Mouse (Mus musculus) limb, embryonic 12.5 days (tissue): ENCODE results near the gene Olfr91. TPM values are rescaled to one million over a fixed set of nuclear protein-coding genes. Genes with fewer than 3 reads are reported as not detected.

Experiments used
- ATAC-seq: fragments of 200-750 bp; cut with Nextera tagmentation; 2 replicates; pipeline ENCODE4 v1.8.0; 2017; ENCODE audit warnings: low read depth, moderate TSS enrichment; ENCODE audit not compliant: insufficient number of reproducible peaks, insufficient read depth, low FRiP score, low TSS enrichment
- H3K27ac ChIP-seq: fragments of 300-500 bp; sonication (generic); 2 replicates; pipeline ENCODE4 v1.5.1; 2016; ENCODE audit warnings: mild to moderate bottlenecking, moderate library complexity
- H3K27me3 ChIP-seq: fragments of 300-500 bp; sonication (generic); 2 replicates; pipeline ENCODE4 v1.6.1; 2016; ENCODE audit warnings: mild to moderate bottlenecking, moderate library complexity
- H3K36me3 ChIP-seq: fragments of 300-500 bp; sonication (generic); 2 replicates; pipeline ENCODE4 v1.6.1; 2016; ENCODE audit warnings: mild to moderate bottlenecking, moderate library complexity
- H3K4me1 ChIP-seq: fragments of 300-500 bp; sonication (generic); replicated peaks from 2 replicates; pipeline ENCODE4 v1.6.1; 2016
- H3K4me2 ChIP-seq: fragments of 300-500 bp; sonication (generic); 2 replicates; pipeline ENCODE4 v1.6.1; 2016; ENCODE audit warnings: mild to moderate bottlenecking, moderate library complexity
- H3K4me3 ChIP-seq: fragments of 300-500 bp; sonication (generic); replicated peaks from 2 replicates; pipeline ENCODE4 v1.5.1; 2016; ENCODE audit warnings: mild to moderate bottlenecking
- H3K9ac ChIP-seq: fragments of 300-500 bp; sonication (generic); replicated peaks from 2 replicates; pipeline ENCODE4 v1.6.1; 2016; ENCODE audit warnings: mild to moderate bottlenecking, moderate library complexity
- H3K9me3 ChIP-seq: fragments of 300-500 bp; sonication (generic); 2 replicates; pipeline ENCODE4 v1.6.1; 2016; ENCODE audit warnings: mild to moderate bottlenecking, moderate library complexity
- WGBS: fragments of 180-500 bp; shearing (Covaris S2); methylation state at CpG from one replicate; pipeline ENCODE4 v1.1.7; 2016; 5-methylcytosine and 5-hydroxymethylcytosine counted together
- polyA plus RNA-seq: library from polyadenylated mRNA; unstranded; fragments of >200 nt; fragmentation: Nextera tagmentation; extraction: Ambion mirVana; gene quantifications from 2 replicates; pipeline ENCODE4 v1.2.1, GENCODE M21; 2016

Olfr91 gene
- polyA plus RNA-seq, 1 experiment from 2014 or later: not detected

GRCm38 (mm10) chr17:37078193-37078592 is 19.9 kb downstream of the Olfr91 start:
- peaks cover 10% of the 10 kb centered on the region for H3K4me1 ChIP-seq
- H3K4me3 ChIP-seq: no peak overlapping the region
- no peaks in the 10 kb centered on the region for H3K27me3 ChIP-seq
- ATAC-seq: no peak
- peaks cover 35% of the 10 kb centered on the region for H3K36me3 ChIP-seq
- no peaks in the 10 kb centered on the region for H3K9me3 ChIP-seq
- no peak overlapping the region for H3K27ac ChIP-seq
- WGBS: 47% methylated on average over 1 of the region's 1 CpGs
- H3K9ac ChIP-seq: no peak overlapping the region
- H3K4me2 ChIP-seq: no peak overlapping the region

- Histone ChIP-seq H3K36me3 (peaks cover 58% of the 10 kb centered on the region), H3K27ac (no peak overlapping the region), H3K4me1 (peaks cover 10% of the 10 kb centered on the region), H3K9ac (no peak overlapping the region), H3K27me3 (no peaks in the 10 kb centered on the region), H3K4me2 (no peak overlapping the region), H3K4me3 (no peak overlapping the region), H3K9me3 (no peaks in the 10 kb centered on the region)
- 89% methylated on average over 2 of the region's 2 CpGs for WGBS
- no peak for ATAC-seq
Observed at GRCm38 (mm10) chr17:37075766-37076165, 22.3 kb downstream of the Olfr91 start.

GRCm38 (mm10) chr17:37075181-37075580 is 22.9 kb downstream of the Olfr91 start:
- Histone ChIP-seq H3K9ac (no peak overlapping the region), H3K4me1 (peaks cover 10% of the 10 kb centered on the region), H3K27ac (no peak overlapping the region), H3K27me3 (no peaks in the 10 kb centered on the region), H3K4me3 (no peak overlapping the region), H3K36me3 (peaks cover 64% of the 10 kb centered on the region), H3K9me3 (no peaks in the 10 kb centered on the region), H3K4me2 (no peak overlapping the region)
- WGBS: 89% methylated on average over 6 of the region's 6 CpGs
- no peak for ATAC-seq

- Histone ChIP-seq H3K27ac (no peak overlapping the region), H3K4me1 (no peaks in the 10 kb centered on the region), H3K36me3 (peaks cover 88% of the 10 kb centered on the region), H3K4me3 (no peak overlapping the region), H3K27me3 (no peaks in the 10 kb centered on the region), H3K9me3 (no peaks in the 10 kb centered on the region), H3K9ac (no peak overlapping the region), H3K4me2 (no peak overlapping the region)
- WGBS: 65% methylated on average over 11 of the region's 11 CpGs
- no peak for ATAC-seq
Observed at GRCm38 (mm10) chr17:37072730-37073276, 25.3 kb downstream of the Olfr91 start.

GRCm38 (mm10) chr17:37072080-37072729 is 25.9 kb downstream of the Olfr91 start:
- Histone ChIP-seq H3K27ac (no peak overlapping the region), H3K9me3 (no peaks in the 10 kb centered on the region), H3K4me1 (no peaks in the 10 kb centered on the region), H3K4me3 (no peak overlapping the region), H3K36me3 (peaks cover 94% of the 10 kb centered on the region), H3K4me2 (no peak overlapping the region), H3K27me3 (no peaks in the 10 kb centered on the region), H3K9ac (no peak overlapping the region)
- WGBS: 85% methylated on average over 12 of the region's 12 CpGs
- ATAC-seq: no peak

DNA sequence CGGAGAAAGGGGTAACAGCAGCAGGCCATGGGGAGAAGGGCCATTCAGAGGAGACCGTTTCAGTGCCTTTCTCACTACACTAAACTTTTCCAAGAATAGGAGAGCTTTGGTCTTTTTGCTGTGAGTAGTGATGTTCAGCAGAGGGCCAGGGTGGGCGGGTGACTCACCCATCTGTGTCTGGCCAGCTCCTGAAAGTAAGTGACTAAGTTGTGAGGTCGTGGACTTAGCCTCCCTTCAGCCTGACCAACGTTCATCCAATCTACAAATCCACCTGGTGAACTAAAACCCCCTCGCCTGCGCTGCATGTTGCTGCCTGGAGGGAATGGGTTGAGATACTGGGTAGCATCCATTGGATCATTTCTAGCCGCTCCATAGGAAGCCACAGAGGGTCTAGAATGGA is 28.0 kb downstream of the Olfr91 start:
- H3K36me3 ChIP-seq: peaks cover 99% of the 10 kb centered on the region
- H3K4me3 ChIP-seq: no peak overlapping the region
- H3K27me3 ChIP-seq: no peaks in the 10 kb centered on the region
- no peaks in the 10 kb centered on the region for H3K9me3 ChIP-seq
- no peaks in the 10 kb centered on the region for H3K4me1 ChIP-seq
- no peak overlapping the region for H3K9ac ChIP-seq
- H3K27ac ChIP-seq: no peak overlapping the region
- no peak overlapping the region for H3K4me2 ChIP-seq
- ATAC-seq: no peak
- 89% methylated on average over 8 of the region's 8 CpGs for WGBS

- Histone ChIP-seq H3K36me3 (peaks cover 99% of the 10 kb centered on the region), H3K4me1 (no peaks in the 10 kb centered on the region), H3K9ac (no peak overlapping the region), H3K27me3 (no peaks in the 10 kb centered on the region), H3K4me3 (no peak overlapping the region), H3K27ac (no peak overlapping the region), H3K4me2 (no peak overlapping the region), H3K9me3 (no peaks in the 10 kb centered on the region)
- ATAC-seq: no peak
- WGBS: 76% methylated on average over 1 of the region's 1 CpGs
Observed at GRCm38 (mm10) chr17:37067861-37068260, 30.2 kb downstream of the Olfr91 start.

GRCm38 (mm10) chr17:37065993-37066392 is 32.1 kb downstream of the Olfr91 start:
- H3K9me3 ChIP-seq: no peaks in the 10 kb centered on the region
- ATAC-seq: no peak
- WGBS: 92% methylated on average over 2 of the region's 2 CpGs

GRCm38 (mm10) chr17:37063686-37064495 is 34.2 kb downstream of the Olfr91 start:
- no peak overlapping the region for H3K4me2 ChIP-seq
- H3K4me3 ChIP-seq: no peak overlapping the region
- no peaks in the 10 kb centered on the region for H3K4me1 ChIP-seq
- H3K36me3 ChIP-seq: peaks cover 99% of the 10 kb centered on the region
- WGBS: 87% methylated on average over 11 of the region's 11 CpGs
- no peak overlapping the region for H3K9ac ChIP-seq
- no peak overlapping the region for H3K27ac ChIP-seq
- no peak for ATAC-seq
- H3K27me3 ChIP-seq: no peaks in the 10 kb centered on the region
- no peaks in the 10 kb centered on the region for H3K9me3 ChIP-seq

More at GRCm38 (mm10) chr17:37065993-37066392, 32.1 kb downstream of the Olfr91 start:
- Histone ChIP-seq H3K4me2 (no peak overlapping the region), H3K27me3 (no peaks in the 10 kb centered on the region), H3K36me3 (peaks cover 100% of the 10 kb centered on the region), H3K9ac (no peak overlapping the region), H3K4me1 (no peaks in the 10 kb centered on the region), H3K4me3 (no peak overlapping the region), H3K27ac (no peak overlapping the region)

GRCm38 (mm10) chr17:37063063-37063462 is 35.0 kb downstream of the Olfr91 start:
- ATAC-seq: no peak
- peaks cover 99% of the 10 kb centered on the region for H3K36me3 ChIP-seq
- 76% methylated on average over 10 of the region's 10 CpGs for WGBS

GRCm38 (mm10) chr17:37062101-37062641 is 35.9 kb downstream of the Olfr91 start:
- peaks cover 96% of the 10 kb centered on the region for H3K36me3 ChIP-seq
- no peaks in the 10 kb centered on the region for H3K27me3 ChIP-seq
- ATAC-seq: no peak
- no peak overlapping the region for H3K4me2 ChIP-seq
- H3K4me3 ChIP-seq: no peak overlapping the region
- no peaks in the 10 kb centered on the region for H3K4me1 ChIP-seq
- WGBS: 94% methylated on average over 10 of the region's 10 CpGs
- H3K9ac ChIP-seq: no peak overlapping the region
- H3K9me3 ChIP-seq: no peaks in the 10 kb centered on the region
- H3K27ac ChIP-seq: no peak overlapping the region

More at GRCm38 (mm10) chr17:37063063-37063462, 35.0 kb downstream of the Olfr91 start:
- H3K4me3 ChIP-seq: no peak overlapping the region
- H3K27me3 ChIP-seq: no peaks in the 10 kb centered on the region
- no peak overlapping the region for H3K27ac ChIP-seq
- no peaks in the 10 kb centered on the region for H3K9me3 ChIP-seq
- H3K4me1 ChIP-seq: no peaks in the 10 kb centered on the region
- H3K4me2 ChIP-seq: no peak overlapping the region
- H3K9ac ChIP-seq: no peak overlapping the region
